Mouse (Mus musculus) T-helper 1 cell (primary cell): ENCODE data around the gene Pithd1.

Source experiments
- in situ Hi-C: fragments of 300-600 bp; cut with MboI, MseI; formaldehyde crosslinking; loops from one replicate; pipeline ENCODE4 v1.15.1; 2025; ENCODE audit warnings: high pct_unique_total_duplicates

Pithd1 gene

GRCm38 (mm10) chr4:135986943-135987710 is at the start of gene Pithd1:
Gene Pithd1, minus strand, starts transcription at chr4:135987264.
- in situ Hi-C loops, result no loop called here

- in situ Hi-C loops, result loop anchor here (5.0 kb wide), 1 partner anchor 43 kb away; no protein-coding TSS in a partner anchor
Measured at GRCm38 (mm10) chr4:136035078-136035477, 48.0 kb upstream of the Pithd1 start.

- in situ Hi-C loops, result no loop called here
Measured at GRCm38 (mm10) chr4:136033231-136033630, 46.2 kb upstream of the Pithd1 start.

- in situ Hi-C loops, result no loop called here
Measured at GRCm38 (mm10) chr4:136030968-136031909, 44.2 kb upstream of the Pithd1 start.

- in situ Hi-C loops, result no loop called here
Measured at GRCm38 (mm10) chr4:136028689-136029088, 41.6 kb upstream of the Pithd1 start.

- in situ Hi-C loops, result no loop called here
Measured at GRCm38 (mm10) chr4:136028132-136028564, 41.1 kb upstream of the Pithd1 start.

- in situ Hi-C loops, result no loop called here
Measured at GRCm38 (mm10) chr4:136027416-136028131, 40.5 kb upstream of the Pithd1 start.

- in situ Hi-C loops, result no loop called here
Measured at GRCm38 (mm10) chr4:136025350-136025749, 38.3 kb upstream of the Pithd1 start.

GRCm38 (mm10) chr4:136022924-136023323 is 35.9 kb upstream of the Pithd1 start:
- in situ Hi-C loops, result no loop called here

GRCm38 (mm10) chr4:136021549-136022047 is 34.5 kb upstream of the Pithd1 start, which contains the start of gene Eloa:
Gene Eloa, minus strand, starts transcription at chr4:136021763.
- in situ Hi-C loops, result no loop called here

- in situ Hi-C loops, result no loop called here
Measured at GRCm38 (mm10) chr4:136020743-136021548, 33.9 kb upstream of the Pithd1 start.

- in situ Hi-C loops, result no loop called here
Measured at GRCm38 (mm10) chr4:136016059-136016602, 29.1 kb upstream of the Pithd1 start.

GRCm38 (mm10) chr4:136010586-136010985 is 23.5 kb upstream of the Pithd1 start:
- in situ Hi-C loops, result no loop called here

- in situ Hi-C loops, result no loop called here
Measured at GRCm38 (mm10) chr4:136008782-136009447, 21.9 kb upstream of the Pithd1 start.

GRCm38 (mm10) chr4:136006821-136007220 is 19.8 kb upstream of the Pithd1 start:
- in situ Hi-C loops, result no loop called here

GRCm38 (mm10) chr4:136004921-136005320 is 17.9 kb upstream of the Pithd1 start:
- in situ Hi-C loops, result no loop called here

GRCm38 (mm10) chr4:136004107-136004675 is 17.1 kb upstream of the Pithd1 start:
- in situ Hi-C loops, result no loop called here

- in situ Hi-C loops, result no loop called here
Measured at GRCm38 (mm10) chr4:135995118-135995517, 8.1 kb upstream of the Pithd1 start.

- in situ Hi-C loops, result loop anchor here (5.0 kb wide), 1 partner anchor 43 kb away; no protein-coding TSS in a partner anchor
Measured at GRCm38 (mm10) chr4:135993941-135994340, 6.9 kb upstream of the Pithd1 start.
